Mouse (Mus musculus) bone marrow macrophage, adult 2 months (primary cell): ENCODE measurements around the gene Rab3b.

ENCODE experiments used
- CTCF ChIP-seq: IDR thresholded peaks from 2 replicates; pipeline ENCODE4 v1.5.1; 2012; ENCODE audit warnings: low read depth, mild to moderate bottlenecking, low read length, moderate library complexity
- POLR2A ChIP-seq: IDR thresholded peaks from 2 replicates; pipeline ENCODE4 v1.6.1; 2012; ENCODE audit warnings: mild to moderate bottlenecking, low read depth, low read length, borderline replicate concordance

DNA sequence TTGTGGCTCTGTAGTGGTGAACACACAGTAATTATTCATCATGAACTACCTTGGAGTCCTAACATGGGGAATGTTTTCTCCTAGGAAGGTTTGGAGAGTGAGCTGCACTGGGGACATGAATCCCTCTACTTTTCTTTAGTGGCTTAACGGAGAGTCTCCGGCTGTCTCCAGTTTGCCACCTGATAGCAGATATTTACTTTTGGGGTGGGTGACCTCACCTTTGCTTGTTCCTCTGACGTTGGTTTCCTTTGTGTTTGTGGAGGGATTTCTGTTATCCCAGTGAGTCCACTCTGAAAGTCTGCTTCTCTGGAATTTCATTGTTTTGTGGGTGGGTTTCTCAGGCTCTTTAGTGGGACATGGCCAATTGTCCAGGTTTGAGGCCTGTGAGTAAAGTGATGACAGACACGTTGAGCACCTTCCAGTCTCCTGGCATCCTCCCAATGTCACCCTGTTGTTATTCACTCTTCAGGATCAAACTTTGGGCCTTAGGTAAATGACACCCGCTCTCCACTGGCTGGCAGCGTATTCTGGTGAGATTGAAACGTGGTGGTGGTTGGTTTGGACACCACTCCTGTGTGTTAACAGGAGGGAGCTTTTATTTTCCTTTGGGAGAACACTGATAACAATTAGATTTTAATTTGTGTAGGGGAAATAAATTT is 36.8 kb upstream of the Rab3b start:
- TF ChIP-seq POLR2A = no peak
- TF ChIP-seq CTCF = no peak
